Mouse (Mus musculus): Measurements from ENCODE around the gene Hist1h4j. TPM values are rescaled to one million over a fixed set of nuclear protein-coding genes. Genes with fewer than 3 reads are reported as not detected.

The Hist1h4j gene
- polyA plus RNA-seq, 1 experiment, result 60.3 TPM

- WGBS, result 89% methylated on average over 11 of the region's 11 CpGs
- no peaks in the 10 kb centered on the region for H3K36me3 ChIP-seq (ENCODE audit: control insufficient read depth, insufficient read depth, low read length)
- no peak for DNase-seq
- no peak overlapping the region for H3K4me3 ChIP-seq (ENCODE audit: control insufficient read depth, insufficient read depth, low read length)
- no peak for TF ChIP-seq POLR2A (IDR thresholded peaks at IDR 0.05; ENCODE audit: control insufficient read depth, extremely low read depth, insufficient read depth, low read length, poor library complexity)
- TF ChIP-seq CTCF (IDR thresholded peaks at IDR 0.05; ENCODE audit: borderline replicate concordance, control insufficient read depth, extremely low read depth, insufficient read depth, low read length, poor library complexity), result no peak
- H3K27me3 ChIP-seq (ENCODE audit: control insufficient read depth, insufficient read depth, low read length), result no peaks in the 10 kb centered on the region
- no peaks in the 10 kb centered on the region for H3K4me1 ChIP-seq (replicated peaks; ENCODE audit: control insufficient read depth, insufficient read depth, low read length)
- no peak overlapping the region for H3K27ac ChIP-seq (ENCODE audit: control insufficient read depth, insufficient read depth, low read length)
Measured at GRCm38 (mm10) chr13:21727948-21728572, 6.8 kb upstream of the Hist1h4j start.

GRCm38 (mm10) chr13:21729544-21729943, 5.3 kb upstream of the Hist1h4j start:
- 76% methylated on average over 1 of the region's 1 CpGs for WGBS
- TF ChIP-seq POLR2A (IDR thresholded peaks at IDR 0.05; ENCODE audit: control insufficient read depth, extremely low read depth, insufficient read depth, low read length, poor library complexity), result no peak
- TF ChIP-seq CTCF (IDR thresholded peaks at IDR 0.05; ENCODE audit: borderline replicate concordance, control insufficient read depth, extremely low read depth, insufficient read depth, low read length, poor library complexity), result no peak
- peaks cover 6% of the 10 kb centered on the region; the same call in 1 of the 2 replicates for H3K4me1 ChIP-seq (replicated peaks; ENCODE audit: control insufficient read depth, insufficient read depth, low read length)
- no peaks in the 10 kb centered on the region for H3K36me3 ChIP-seq (ENCODE audit: control insufficient read depth, insufficient read depth, low read length)
- H3K4me3 ChIP-seq (ENCODE audit: control insufficient read depth, insufficient read depth, low read length), result no peak overlapping the region
- H3K27me3 ChIP-seq (ENCODE audit: control insufficient read depth, insufficient read depth, low read length), result no peaks in the 10 kb centered on the region
- no peak for DNase-seq
- no peak overlapping the region for H3K27ac ChIP-seq (ENCODE audit: control insufficient read depth, insufficient read depth, low read length)

GRCm38 (mm10) chr13:21733466-21733865, 1.4 kb upstream of the Hist1h4j start:
- 84% methylated on average over 5 of the region's 5 CpGs for WGBS
- Histone ChIP-seq H3K27ac (ENCODE audit: control insufficient read depth, insufficient read depth, low read length) (no peak overlapping the region), H3K27me3 (ENCODE audit: control insufficient read depth, insufficient read depth, low read length) (no peaks in the 10 kb centered on the region), H3K36me3 (ENCODE audit: control insufficient read depth, insufficient read depth, low read length) (no peaks in the 10 kb centered on the region), H3K4me3 (ENCODE audit: control insufficient read depth, insufficient read depth, low read length) (no peak overlapping the region), H3K4me1 (replicated peaks; ENCODE audit: control insufficient read depth, insufficient read depth, low read length) (peaks cover 6% of the 10 kb centered on the region; the same call in 1 of the 2 replicates)
- no peak for TF ChIP-seq POLR2A (IDR thresholded peaks at IDR 0.05; ENCODE audit: control insufficient read depth, extremely low read depth, insufficient read depth, low read length, poor library complexity)
- no peak for TF ChIP-seq CTCF (IDR thresholded peaks at IDR 0.05; ENCODE audit: borderline replicate concordance, control insufficient read depth, extremely low read depth, insufficient read depth, low read length, poor library complexity)
- DNase-seq, result peak; percentile 32

GRCm38 (mm10) chr13:21734010-21734905, 606 bp upstream of the Hist1h4j start:
- 1% methylated on average over 21 of the region's 21 CpGs for WGBS
- peak; percentile 79 for DNase-seq
- TF ChIP-seq CTCF (IDR thresholded peaks at IDR 0.05; ENCODE audit: borderline replicate concordance, control insufficient read depth, extremely low read depth, insufficient read depth, low read length, poor library complexity) (no peak), POLR2A (IDR thresholded peaks at IDR 0.05; ENCODE audit: control insufficient read depth, extremely low read depth, insufficient read depth, low read length, poor library complexity) (no peak)
- Histone ChIP-seq H3K4me1 (replicated peaks; ENCODE audit: control insufficient read depth, insufficient read depth, low read length) (peaks cover 6% of the 10 kb centered on the region; the same call in 1 of the 2 replicates), H3K4me3 (ENCODE audit: control insufficient read depth, insufficient read depth, low read length) (peak overlapping the region; percentile 45), H3K27me3 (ENCODE audit: control insufficient read depth, insufficient read depth, low read length) (no peaks in the 10 kb centered on the region), H3K36me3 (ENCODE audit: control insufficient read depth, insufficient read depth, low read length) (no peaks in the 10 kb centered on the region), H3K27ac (ENCODE audit: control insufficient read depth, insufficient read depth, low read length) (peak overlapping the region; percentile 94)

- H3K27me3 ChIP-seq (ENCODE audit: control insufficient read depth, insufficient read depth, low read length), result no peaks in the 10 kb centered on the region
- H3K4me3 ChIP-seq (ENCODE audit: control insufficient read depth, insufficient read depth, low read length), result no peak overlapping the region
- H3K36me3 ChIP-seq (ENCODE audit: control insufficient read depth, insufficient read depth, low read length), result no peaks in the 10 kb centered on the region
- peaks cover 5% of the 10 kb centered on the region; the same call in 1 of the 2 replicates for H3K4me1 ChIP-seq (replicated peaks; ENCODE audit: control insufficient read depth, insufficient read depth, low read length)
- WGBS, result 95% methylated on average over 1 of the region's 1 CpGs
- no peak overlapping the region for H3K27ac ChIP-seq (ENCODE audit: control insufficient read depth, insufficient read depth, low read length)
- DNase-seq, result no peak
- TF ChIP-seq POLR2A (IDR thresholded peaks at IDR 0.05; ENCODE audit: control insufficient read depth, extremely low read depth, insufficient read depth, low read length, poor library complexity) (no peak), CTCF (IDR thresholded peaks at IDR 0.05; ENCODE audit: borderline replicate concordance, control insufficient read depth, extremely low read depth, insufficient read depth, low read length, poor library complexity) (no peak)
Measured at GRCm38 (mm10) chr13:21745006-21745405, 10.1 kb downstream of the Hist1h4j start.

- H3K27ac ChIP-seq (ENCODE audit: control insufficient read depth, insufficient read depth, low read length), result peak overlapping the region; percentile 42
- peaks cover 7% of the 10 kb centered on the region for H3K4me1 ChIP-seq (replicated peaks; ENCODE audit: control insufficient read depth, insufficient read depth, low read length)
Measured at GRCm38 (mm10) chr13:21749387-21750158, 14.7 kb downstream of the Hist1h4j start.

More at GRCm38 (mm10) chr13:21749387-21750158, 14.7 kb downstream of the Hist1h4j start:
- no peaks in the 10 kb centered on the region for H3K27me3 ChIP-seq (ENCODE audit: control insufficient read depth, insufficient read depth, low read length)
- no peaks in the 10 kb centered on the region for H3K36me3 ChIP-seq (ENCODE audit: control insufficient read depth, insufficient read depth, low read length)
- no peak for DNase-seq
- peak overlapping the region; percentile 61 for H3K4me3 ChIP-seq (ENCODE audit: control insufficient read depth, insufficient read depth, low read length)
- TF ChIP-seq POLR2A (IDR thresholded peaks at IDR 0.05; ENCODE audit: control insufficient read depth, extremely low read depth, insufficient read depth, low read length, poor library complexity), result no peak
- no peak for TF ChIP-seq CTCF (IDR thresholded peaks at IDR 0.05; ENCODE audit: borderline replicate concordance, control insufficient read depth, extremely low read depth, insufficient read depth, low read length, poor library complexity)
- 3% methylated on average over 5 of the region's 5 CpGs for WGBS

Measured in thymus, adult 2 months (tissue).